Mouse (Mus musculus) ES-Bruce4 (cell line): ENCODE measurements around the gene Nova1. TPM values are rescaled to one million over a fixed set of nuclear protein-coding genes. Genes with fewer than 3 reads are reported as not detected.

Experiments used
- H3K27ac ChIP-seq: 2 replicates; pipeline ENCODE4 v1.5.1; 2012; ENCODE audit warnings: low read length, inconsistent platforms; ENCODE audit not compliant: insufficient read depth
- H3K27me3 ChIP-seq: 2 replicates; pipeline ENCODE4 v1.6.1; 2012; ENCODE audit warnings: mild to moderate bottlenecking, low read length, inconsistent platforms; ENCODE audit not compliant: control insufficient read depth, poor library complexity, insufficient read depth, severe bottlenecking
- H3K36me3 ChIP-seq: 2 replicates; pipeline ENCODE4 v1.6.1; 2012; ENCODE audit warnings: inconsistent platforms, mild to moderate bottlenecking, low read length, moderate library complexity; ENCODE audit not compliant: control insufficient read depth, poor library complexity, insufficient read depth, severe bottlenecking
- H3K4me1 ChIP-seq: one replicate; pipeline ENCODE4 v1.8.1; 2011; ENCODE audit warnings: low read length; ENCODE audit not compliant: control insufficient read depth, insufficient read depth
- H3K4me3 ChIP-seq: 2 replicates; pipeline ENCODE4 v1.5.1; 2011; ENCODE audit warnings: low read depth, mild to moderate bottlenecking, low read length
- H3K9ac ChIP-seq: 2 replicates; pipeline ENCODE4 v1.6.1; 2012; ENCODE audit warnings: low read depth, mild to moderate bottlenecking, inconsistent platforms; ENCODE audit not compliant: poor library complexity, severe bottlenecking
- H3K9me3 ChIP-seq: replicated peaks from 2 replicates; pipeline ENCODE4 v1.6.1; 2012; ENCODE audit warnings: mild to moderate bottlenecking, low read length, inconsistent platforms; ENCODE audit not compliant: control insufficient read depth, poor library complexity, insufficient read depth, severe bottlenecking
- CTCF ChIP-seq: IDR thresholded peaks from one replicate; pipeline ENCODE4 v1.8.1; 2011; ENCODE audit warnings: low read depth, low read length
- EP300 ChIP-seq: IDR thresholded peaks from 2 replicates; pipeline ENCODE4 v1.6.1; 2011; ENCODE audit warnings: low read depth, low read length; ENCODE audit not compliant: insufficient read depth
- POLR2A ChIP-seq: IDR thresholded peaks from one replicate; pipeline ENCODE4 v1.8.1; 2011; ENCODE audit warnings: low read length; ENCODE audit not compliant: insufficient read depth
- polyA plus RNA-seq: library from polyadenylated mRNA; stranded (reverse); fragments of >200 nt; gene quantifications from 2 replicates; pipeline ENCODE4 v1.2.4, GENCODE M21; 2011; ENCODE audit warnings: low read depth; ENCODE audit not compliant: missing spikeins, insufficient read depth, insufficient read length

Nova1 gene
- polyA plus RNA-seq, 1 experiment, result 4.4 TPM

DNA sequence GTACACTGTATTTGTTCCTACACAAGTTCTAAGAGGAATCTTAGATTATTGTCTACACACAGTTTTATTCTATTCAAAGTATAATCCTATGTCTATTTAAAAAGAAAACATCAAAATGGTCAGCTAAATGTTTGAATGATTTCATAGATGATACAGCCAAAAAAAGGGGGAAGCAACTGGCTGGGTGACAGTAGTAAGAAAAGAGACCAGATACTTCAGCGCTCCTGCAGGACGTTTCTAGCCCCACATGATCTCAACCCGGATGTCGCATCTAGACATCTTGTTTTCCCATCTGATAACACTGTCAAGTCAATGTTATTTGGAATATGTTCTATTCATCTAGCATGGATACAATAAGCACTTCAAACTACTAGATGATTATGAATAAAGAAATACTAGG, 99.7 kb downstream of the Nova1 start:
- H3K27me3 ChIP-seq, result no peaks in the 10 kb centered on the region
- no peaks in the 10 kb centered on the region for H3K36me3 ChIP-seq
- TF ChIP-seq CTCF, result no peak
- no peak for TF ChIP-seq EP300
- no peak for TF ChIP-seq POLR2A
- no peaks in the 10 kb centered on the region for H3K4me1 ChIP-seq
- no peak overlapping the region for H3K27ac ChIP-seq
- no peak overlapping the region for H3K4me3 ChIP-seq
- H3K9ac ChIP-seq, result no peak overlapping the region
- H3K9me3 ChIP-seq, result no peaks in the 10 kb centered on the region

DNA sequence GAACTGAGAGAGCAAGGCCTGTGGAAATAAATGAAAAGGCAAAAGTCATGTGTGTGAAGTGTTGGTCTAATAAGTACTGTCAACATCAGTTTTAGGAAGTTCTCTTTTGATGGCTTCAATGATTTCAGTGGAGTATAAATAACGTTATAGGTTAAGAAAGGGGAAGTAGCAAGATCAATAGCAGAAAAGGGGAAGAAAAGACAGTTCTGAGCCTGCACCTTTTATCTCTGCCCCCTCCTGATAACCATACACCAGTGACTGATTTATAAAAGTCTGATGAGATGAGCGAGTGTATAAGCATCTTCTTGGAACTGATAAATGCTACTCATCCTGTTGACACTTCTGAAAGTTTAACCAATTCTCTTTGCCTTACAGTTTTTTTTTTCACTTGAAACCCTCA, 108.6 kb downstream of the Nova1 start:
- TF ChIP-seq EP300 (no peak), POLR2A (no peak), CTCF (no peak)
- Histone ChIP-seq H3K4me1 (no peaks in the 10 kb centered on the region), H3K36me3 (no peaks in the 10 kb centered on the region), H3K27ac (no peak overlapping the region), H3K9me3 (no peaks in the 10 kb centered on the region), H3K9ac (no peak overlapping the region), H3K4me3 (no peak overlapping the region), H3K27me3 (no peaks in the 10 kb centered on the region)

DNA sequence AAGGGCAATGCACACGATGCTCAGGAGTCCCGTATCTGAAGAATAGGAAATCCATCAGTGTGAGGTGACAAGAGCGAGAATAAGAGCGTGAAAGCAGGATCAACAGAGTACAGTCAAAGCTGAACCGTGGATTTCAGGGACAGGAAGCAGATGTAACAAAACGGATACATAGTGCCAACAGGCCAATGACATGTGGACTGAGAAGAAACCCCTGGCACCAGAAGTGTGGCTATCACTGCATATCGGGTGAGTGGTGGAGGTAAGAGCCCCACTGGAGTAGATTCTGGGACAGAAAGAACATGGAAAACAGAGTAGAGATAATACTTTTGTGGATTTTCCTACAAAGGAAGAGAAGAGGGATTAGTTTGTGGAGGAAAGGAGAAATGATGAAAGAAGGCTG, 109.3 kb downstream of the Nova1 start:
- no peak overlapping the region for H3K9ac ChIP-seq
- H3K9me3 ChIP-seq, result no peaks in the 10 kb centered on the region
- TF ChIP-seq EP300 (no peak), POLR2A (no peak), CTCF (no peak)
- H3K27ac ChIP-seq, result no peak overlapping the region
- no peaks in the 10 kb centered on the region for H3K36me3 ChIP-seq
- H3K4me3 ChIP-seq, result no peak overlapping the region
- H3K4me1 ChIP-seq, result no peaks in the 10 kb centered on the region
- H3K27me3 ChIP-seq, result no peaks in the 10 kb centered on the region

DNA sequence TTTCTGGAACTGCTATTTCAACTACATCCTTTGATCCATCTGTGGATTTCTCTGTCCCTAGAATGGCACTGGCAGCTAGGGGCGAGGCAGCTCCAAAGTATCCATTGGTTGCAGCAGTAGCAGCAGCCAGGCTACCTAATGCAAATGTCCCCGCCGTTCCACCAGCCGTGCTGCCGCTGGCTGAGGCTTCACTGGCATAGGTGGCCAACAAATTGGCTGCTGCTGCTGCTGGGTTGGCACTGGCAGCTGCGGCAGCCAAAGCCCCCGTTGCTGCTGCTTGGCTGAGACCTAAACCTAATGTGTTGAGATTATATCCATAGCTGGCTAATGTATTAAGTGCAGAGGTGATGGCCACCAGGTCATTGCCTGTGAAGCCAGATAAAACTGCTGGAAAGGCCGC, 118.5 kb downstream of the Nova1 start:
- Histone ChIP-seq H3K4me3 (no peak overlapping the region), H3K36me3 (no peaks in the 10 kb centered on the region), H3K9me3 (no peaks in the 10 kb centered on the region), H3K27ac (no peak overlapping the region), H3K27me3 (no peaks in the 10 kb centered on the region), H3K4me1 (no peaks in the 10 kb centered on the region), H3K9ac (no peak overlapping the region)
- no peak for TF ChIP-seq POLR2A
- TF ChIP-seq CTCF, result no peak
- TF ChIP-seq EP300, result no peak

DNA sequence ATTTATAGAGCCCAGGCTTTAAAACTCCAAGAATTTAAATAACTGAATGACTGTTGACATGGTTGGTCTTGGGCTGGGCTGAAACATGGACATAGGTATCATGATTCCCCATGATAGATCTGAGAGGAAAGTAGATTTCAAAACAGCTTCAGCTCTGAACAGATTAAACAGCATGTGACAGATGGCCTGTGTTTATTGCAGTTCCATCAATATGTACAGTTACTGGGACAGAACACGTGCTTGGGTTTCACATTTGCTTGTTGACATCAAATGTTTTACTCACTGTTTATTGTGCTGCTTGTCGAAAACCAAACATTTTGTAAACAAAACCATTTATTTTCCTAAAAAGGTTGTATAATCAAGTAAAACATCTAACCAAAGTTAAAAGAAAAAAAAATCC, 142.4 kb downstream of the Nova1 start:
- Histone ChIP-seq H3K9me3 (no peaks in the 10 kb centered on the region), H3K36me3 (no peaks in the 10 kb centered on the region), H3K4me1 (no peaks in the 10 kb centered on the region), H3K4me3 (no peak overlapping the region), H3K27ac (no peak overlapping the region), H3K27me3 (no peaks in the 10 kb centered on the region), H3K9ac (no peak overlapping the region)
- no peak for TF ChIP-seq POLR2A
- no peak for TF ChIP-seq EP300
- TF ChIP-seq CTCF, result no peak

DNA sequence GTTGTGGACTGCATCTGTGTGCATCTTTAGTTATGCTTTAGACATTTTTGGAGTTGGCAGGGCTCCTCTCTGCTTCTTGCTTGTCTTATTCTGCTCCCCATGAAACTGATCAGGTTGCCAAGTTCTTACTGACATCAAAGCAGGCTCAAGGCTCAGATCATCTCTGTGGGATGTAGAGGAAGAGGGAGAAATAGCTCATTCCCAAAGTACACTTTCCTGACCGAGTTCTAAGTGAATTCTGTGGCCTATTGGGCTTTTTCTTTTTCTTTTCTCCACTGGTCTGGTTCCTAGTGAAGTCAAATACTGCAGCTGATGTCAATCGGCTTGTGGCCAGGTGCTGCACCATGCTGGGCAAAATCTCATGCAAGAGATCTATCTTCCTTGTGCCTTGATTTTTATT, 152.0 kb downstream of the Nova1 start:
- Histone ChIP-seq H3K4me1 (no peaks in the 10 kb centered on the region), H3K4me3 (no peak overlapping the region), H3K27me3 (no peaks in the 10 kb centered on the region; the same call in 1 of the 2 replicates), H3K27ac (no peak overlapping the region), H3K9ac (no peak overlapping the region), H3K9me3 (no peaks in the 10 kb centered on the region), H3K36me3 (no peaks in the 10 kb centered on the region)
- TF ChIP-seq CTCF (no peak), EP300 (no peak), POLR2A (no peak)

DNA sequence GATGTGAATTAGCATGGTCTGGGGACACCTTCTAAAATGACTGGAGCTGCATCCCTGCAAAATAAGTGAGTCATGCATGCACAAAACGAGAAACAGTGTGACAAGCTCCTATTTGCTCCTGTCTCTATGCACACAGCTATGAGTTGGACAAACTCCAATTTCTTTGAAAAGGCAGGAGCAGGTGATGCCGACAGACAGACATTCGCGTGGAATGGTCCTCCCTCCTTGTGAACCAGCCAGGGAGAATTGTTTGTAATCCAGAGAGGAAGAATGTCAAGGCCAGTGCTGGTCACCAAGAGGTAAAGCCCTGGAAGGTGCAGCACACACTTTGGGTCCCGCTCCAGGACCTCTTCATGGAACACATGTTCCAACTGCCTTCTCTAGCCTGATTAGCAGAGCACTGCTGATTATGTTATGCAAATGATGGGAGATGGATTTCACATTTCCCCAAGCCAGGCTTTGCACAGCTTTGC, 172.6 kb downstream of the Nova1 start:
- TF ChIP-seq POLR2A (no peak), CTCF (no peak), EP300 (no peak)
- H3K27me3 ChIP-seq, result no peaks in the 10 kb centered on the region
- H3K4me1 ChIP-seq, result no peaks in the 10 kb centered on the region
- no peak overlapping the region for H3K9ac ChIP-seq
- H3K27ac ChIP-seq, result no peak overlapping the region
- no peaks in the 10 kb centered on the region for H3K9me3 ChIP-seq
- H3K4me3 ChIP-seq, result no peak overlapping the region
- H3K36me3 ChIP-seq, result no peaks in the 10 kb centered on the region
